Mouse (Mus musculus): ENCODE results near the gene 6030458C11Rik. TPM values are rescaled to one million over a fixed set of nuclear protein-coding genes. Genes with fewer than 3 reads are reported as not detected.

6030458C11Rik gene
- polyA plus RNA-seq, 1 experiment: 24.9 TPM

DNA sequence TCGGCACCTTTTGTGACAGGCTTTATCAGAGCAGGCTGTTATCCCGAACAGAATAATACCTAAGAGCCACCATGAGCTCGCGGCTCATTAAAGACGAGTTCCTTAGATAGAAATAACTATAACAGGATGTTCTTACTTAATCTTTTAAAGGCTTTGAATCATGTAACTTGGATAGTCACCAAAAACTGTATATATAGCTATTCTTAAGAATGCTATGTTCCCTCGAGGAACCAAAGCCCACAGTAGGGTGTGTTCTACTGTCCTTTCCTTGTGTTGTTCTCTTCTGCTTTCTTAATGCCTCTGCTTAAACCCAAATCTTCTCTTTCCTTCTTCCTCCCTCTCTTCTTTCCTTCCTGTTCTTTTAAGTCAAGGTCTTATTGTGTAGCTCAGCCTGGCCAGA, 26.4 kb downstream of the 6030458C11Rik start:
- Histone ChIP-seq H3K4me3 (ENCODE audit: insufficient read depth, low read length) (no peak overlapping the region), H3K27ac (ENCODE audit: insufficient read depth, low read length) (peak overlapping the region; percentile 62; the same call in 1 of the 2 replicates), H3K4me1 (ENCODE audit: control insufficient read depth, insufficient read depth, low read length) (peaks cover 9% of the 10 kb centered on the region)
- TF ChIP-seq CTCF (IDR thresholded peaks at IDR 0.05; ENCODE audit: extremely low read depth, insufficient read depth, low read length): no peak
- no peak for TF ChIP-seq POLR2A (IDR thresholded peaks at IDR 0.05; ENCODE audit: extremely low read depth, insufficient read depth, low read length)

DNA sequence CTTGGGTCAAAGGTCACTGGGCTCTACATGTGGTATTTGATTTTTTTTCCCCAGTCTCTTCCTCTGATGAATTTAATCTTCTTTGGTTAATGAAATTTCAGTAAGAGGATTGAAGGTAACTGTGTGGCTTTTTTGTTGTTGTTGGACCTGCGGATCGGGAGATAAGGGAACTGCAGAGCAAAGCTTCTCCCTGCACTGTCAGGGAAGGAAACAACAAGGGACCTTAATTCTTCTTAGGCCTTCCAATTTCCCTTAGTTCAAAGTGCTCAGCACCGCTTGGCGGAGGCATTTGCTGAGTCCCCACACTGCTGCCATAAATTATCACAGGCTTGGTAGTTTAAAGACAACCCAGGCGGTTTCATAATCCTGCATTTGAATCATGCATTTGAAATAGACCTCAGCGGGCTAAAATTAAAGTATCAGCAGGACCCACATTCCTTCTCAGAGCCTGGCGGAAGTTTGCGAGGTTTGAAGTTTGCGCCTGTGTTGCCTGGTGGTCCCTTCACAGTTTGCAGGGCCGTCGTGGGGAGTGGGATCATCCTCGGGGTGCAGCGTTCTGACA, 28.5 kb downstream of the 6030458C11Rik start:
- peak overlapping the region; percentile 86 for H3K27ac ChIP-seq (ENCODE audit: insufficient read depth, low read length)
- peaks cover 9% of the 10 kb centered on the region for H3K4me1 ChIP-seq (ENCODE audit: control insufficient read depth, insufficient read depth, low read length)
- TF ChIP-seq POLR2A (IDR thresholded peaks at IDR 0.05; ENCODE audit: extremely low read depth, insufficient read depth, low read length) (peak; percentile 44; the same call in 1 of the 2 replicates), CTCF (IDR thresholded peaks at IDR 0.05; ENCODE audit: extremely low read depth, insufficient read depth, low read length) (no peak)

DNA sequence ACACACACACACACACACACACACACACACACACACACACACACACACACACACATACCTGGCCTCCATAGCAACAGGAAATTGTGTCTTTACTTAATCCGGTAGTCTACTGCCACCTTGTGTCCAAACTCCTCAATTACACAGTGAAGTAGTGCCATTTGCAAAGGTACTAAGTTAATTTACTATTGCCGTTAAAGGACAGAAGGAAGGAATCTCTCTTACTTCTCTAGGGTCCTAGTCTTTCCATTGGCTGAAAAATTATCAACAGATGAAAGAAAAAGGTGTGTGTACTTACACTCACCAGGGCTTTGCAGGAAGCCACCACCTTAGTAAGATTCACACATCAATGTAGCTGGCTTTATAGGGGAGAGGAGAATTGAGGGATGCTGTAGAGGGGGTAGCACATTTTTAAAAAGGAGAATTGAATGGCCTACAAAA, 29.0 kb downstream of the 6030458C11Rik start:
- no peak overlapping the region for H3K4me3 ChIP-seq (ENCODE audit: insufficient read depth, low read length)
- H3K4me1 ChIP-seq (ENCODE audit: control insufficient read depth, insufficient read depth, low read length): peaks cover 9% of the 10 kb centered on the region
- H3K27ac ChIP-seq (ENCODE audit: insufficient read depth, low read length): peak overlapping the region; percentile 86
- TF ChIP-seq POLR2A (IDR thresholded peaks at IDR 0.05; ENCODE audit: extremely low read depth, insufficient read depth, low read length) (no peak), CTCF (IDR thresholded peaks at IDR 0.05; ENCODE audit: extremely low read depth, insufficient read depth, low read length) (peak; percentile 56)

More for the DNA sequence above, 28.5 kb downstream of the 6030458C11Rik start:
- H3K4me3 ChIP-seq (ENCODE audit: insufficient read depth, low read length): no peak overlapping the region

DNA sequence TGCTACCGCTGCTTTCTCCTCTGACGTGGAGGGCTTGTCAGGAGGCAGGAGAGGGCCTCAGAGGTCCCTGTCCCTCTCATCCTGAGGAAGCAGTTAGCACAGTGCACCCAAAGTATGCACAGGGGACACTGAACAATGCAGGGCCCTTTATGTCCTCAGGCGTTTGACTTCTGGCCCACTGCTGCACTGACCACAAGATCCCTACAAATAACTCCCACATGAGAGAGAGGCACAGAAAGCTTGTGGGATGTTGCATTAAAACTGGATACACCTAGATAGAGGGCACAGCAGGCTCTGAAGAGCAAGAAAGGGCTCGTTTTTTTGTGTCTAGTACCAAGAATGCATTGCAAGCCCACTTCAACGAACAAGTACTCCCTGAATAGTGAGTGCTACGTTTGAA, 30.1 kb downstream of the 6030458C11Rik start:
- Histone ChIP-seq H3K4me3 (ENCODE audit: insufficient read depth, low read length) (no peak overlapping the region), H3K4me1 (ENCODE audit: control insufficient read depth, insufficient read depth, low read length) (peaks cover 10% of the 10 kb centered on the region), H3K27ac (ENCODE audit: insufficient read depth, low read length) (no peak overlapping the region)
- TF ChIP-seq CTCF (IDR thresholded peaks at IDR 0.05; ENCODE audit: extremely low read depth, insufficient read depth, low read length) (no peak), POLR2A (IDR thresholded peaks at IDR 0.05; ENCODE audit: extremely low read depth, insufficient read depth, low read length) (no peak)

DNA sequence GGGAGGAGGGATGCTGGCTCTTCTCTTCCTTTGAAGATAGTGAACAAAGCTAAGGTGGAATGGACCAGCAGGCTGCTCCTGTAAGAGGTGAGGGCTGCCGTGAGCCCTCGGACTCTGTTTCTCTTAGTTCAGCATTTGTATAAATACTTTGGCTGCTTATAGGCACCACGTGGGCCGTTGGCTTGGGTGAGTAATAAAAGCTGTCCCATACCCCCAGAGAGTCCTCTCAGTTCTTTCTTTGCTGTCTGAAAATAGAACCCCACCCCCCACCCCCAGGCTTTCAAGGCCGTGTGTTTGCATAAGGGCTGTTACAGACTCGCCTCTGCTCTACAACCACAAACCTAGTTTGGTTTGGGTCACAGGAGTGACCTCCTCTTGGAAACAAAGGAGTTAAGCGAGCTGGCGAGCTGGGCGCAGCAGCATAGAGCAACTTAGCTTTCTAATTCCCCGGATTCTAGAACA, 35.0 kb downstream of the 6030458C11Rik start:
- no peak overlapping the region for H3K4me3 ChIP-seq (ENCODE audit: insufficient read depth, low read length)
- TF ChIP-seq POLR2A (IDR thresholded peaks at IDR 0.05; ENCODE audit: extremely low read depth, insufficient read depth, low read length) (no peak), CTCF (IDR thresholded peaks at IDR 0.05; ENCODE audit: extremely low read depth, insufficient read depth, low read length) (no peak)
- H3K4me1 ChIP-seq (ENCODE audit: control insufficient read depth, insufficient read depth, low read length): peaks cover 1% of the 10 kb centered on the region; the same call in 1 of the 2 replicates
- no peak overlapping the region for H3K27ac ChIP-seq (ENCODE audit: insufficient read depth, low read length)

DNA sequence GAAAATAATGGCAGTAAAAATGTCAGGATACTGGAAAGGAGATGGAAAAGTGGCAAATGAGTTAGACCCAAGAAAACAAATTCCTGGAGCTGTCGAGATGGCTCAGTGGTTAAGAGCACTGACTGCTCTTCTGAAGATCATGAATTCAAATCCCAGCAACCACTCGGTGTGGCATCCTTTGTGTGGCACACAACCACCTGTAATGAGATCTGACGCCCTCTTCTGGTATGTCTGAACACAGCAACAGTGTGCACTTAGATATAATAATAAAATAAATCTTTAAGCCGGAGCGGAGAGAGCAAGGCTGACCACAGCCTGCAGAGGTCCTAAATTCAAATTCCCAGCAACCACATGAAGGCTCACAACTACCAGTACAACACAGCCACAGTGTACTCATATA, 35.9 kb downstream of the 6030458C11Rik start:
- H3K4me1 ChIP-seq (ENCODE audit: control insufficient read depth, insufficient read depth, low read length): peaks cover 1% of the 10 kb centered on the region; the same call in 1 of the 2 replicates
- no peak overlapping the region for H3K27ac ChIP-seq (ENCODE audit: insufficient read depth, low read length)
- H3K4me3 ChIP-seq (ENCODE audit: insufficient read depth, low read length): no peak overlapping the region
- TF ChIP-seq POLR2A (IDR thresholded peaks at IDR 0.05; ENCODE audit: extremely low read depth, insufficient read depth, low read length) (no peak), CTCF (IDR thresholded peaks at IDR 0.05; ENCODE audit: extremely low read depth, insufficient read depth, low read length) (no peak)

DNA sequence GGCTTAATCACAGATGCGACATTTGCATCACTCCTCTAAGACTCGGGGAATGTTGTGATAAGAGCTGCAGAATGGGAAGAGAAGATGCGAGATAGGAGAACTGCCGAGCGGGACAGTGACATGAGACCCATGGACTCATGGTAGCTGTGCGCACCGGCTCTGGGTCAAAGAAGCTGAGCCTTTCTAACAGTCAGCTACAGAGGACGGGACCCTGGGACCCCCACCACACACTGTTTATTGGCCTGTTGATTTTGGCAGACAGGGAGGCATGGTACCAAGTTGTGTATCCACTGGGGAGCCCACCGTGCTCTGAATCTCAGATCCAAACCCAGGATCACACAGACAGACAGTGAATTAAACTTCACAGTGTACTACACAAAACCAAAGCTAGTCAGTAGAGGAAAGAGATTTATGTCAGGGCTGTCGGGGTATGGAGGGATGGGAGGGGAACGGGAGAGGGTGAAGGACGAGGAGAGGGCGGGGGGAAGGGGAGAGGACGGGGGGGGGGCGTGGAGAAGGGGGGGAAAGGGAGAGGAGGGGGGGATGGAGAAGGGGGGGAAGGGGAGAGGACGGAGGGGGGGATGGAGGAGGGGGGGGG, 42.6 kb downstream of the 6030458C11Rik start:
- Histone ChIP-seq H3K27ac (ENCODE audit: insufficient read depth, low read length) (no peak overlapping the region), H3K4me3 (ENCODE audit: insufficient read depth, low read length) (no peak overlapping the region), H3K4me1 (ENCODE audit: control insufficient read depth, insufficient read depth, low read length) (no peaks in the 10 kb centered on the region)
- no peak for TF ChIP-seq POLR2A (IDR thresholded peaks at IDR 0.05; ENCODE audit: extremely low read depth, insufficient read depth, low read length)
- no peak for TF ChIP-seq CTCF (IDR thresholded peaks at IDR 0.05; ENCODE audit: extremely low read depth, insufficient read depth, low read length)

DNA sequence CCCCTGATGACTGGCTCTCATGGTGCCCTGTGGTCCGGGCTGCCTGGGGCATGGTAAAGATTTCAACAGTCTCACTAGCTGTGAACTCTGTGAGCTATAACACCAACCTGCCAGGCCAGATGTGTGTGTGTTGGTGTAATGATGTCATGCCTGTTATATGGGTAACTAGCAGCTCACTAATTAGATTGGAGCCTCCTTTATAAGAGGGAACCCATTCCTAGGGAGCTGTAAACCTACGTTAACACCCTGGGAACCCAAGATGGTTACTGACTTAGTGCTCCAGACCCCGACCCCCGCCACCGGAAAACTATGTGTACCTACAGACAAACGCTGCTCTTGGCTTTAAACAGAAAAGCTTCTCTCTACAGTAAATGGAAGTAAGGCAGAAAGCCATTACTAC, 43.2 kb downstream of the 6030458C11Rik start:
- TF ChIP-seq CTCF (IDR thresholded peaks at IDR 0.05; ENCODE audit: extremely low read depth, insufficient read depth, low read length) (no peak), POLR2A (IDR thresholded peaks at IDR 0.05; ENCODE audit: extremely low read depth, insufficient read depth, low read length) (no peak)
- no peaks in the 10 kb centered on the region for H3K4me1 ChIP-seq (ENCODE audit: control insufficient read depth, insufficient read depth, low read length)
- H3K4me3 ChIP-seq (ENCODE audit: insufficient read depth, low read length): no peak overlapping the region
- H3K27ac ChIP-seq (ENCODE audit: insufficient read depth, low read length): no peak overlapping the region

DNA sequence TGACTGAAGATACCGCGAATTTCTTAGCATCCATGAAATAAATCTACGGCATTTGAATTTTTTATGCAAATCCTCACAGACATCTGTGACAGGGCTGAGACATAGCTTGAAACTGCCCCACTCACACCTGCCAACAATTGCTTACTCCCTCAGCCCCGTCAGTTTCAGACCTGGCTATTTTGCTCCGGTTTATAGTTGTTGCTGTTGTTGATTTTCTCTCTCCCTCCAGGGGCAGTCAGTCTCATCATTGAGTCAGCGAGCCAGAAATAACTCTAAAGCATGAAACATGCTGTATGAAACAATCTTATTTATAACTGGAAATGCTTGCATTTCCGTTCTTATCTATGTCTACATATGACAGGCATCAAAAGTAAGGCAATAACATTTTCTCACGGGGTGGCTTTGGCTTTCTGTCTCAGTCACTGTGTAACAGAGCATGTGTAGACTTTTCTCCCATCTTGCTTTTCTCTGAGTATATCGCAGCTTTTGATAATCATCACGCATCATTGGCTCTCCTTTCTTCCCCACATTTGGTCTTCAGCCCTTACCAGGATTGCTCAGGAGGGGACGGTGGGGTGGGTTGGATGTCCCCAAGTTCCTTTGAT, 50.2 kb downstream of the 6030458C11Rik start:
- H3K4me1 ChIP-seq (ENCODE audit: control insufficient read depth, insufficient read depth, low read length): peaks cover 5% of the 10 kb centered on the region; the same call in 1 of the 2 replicates
- H3K4me3 ChIP-seq (ENCODE audit: insufficient read depth, low read length): no peak overlapping the region
- TF ChIP-seq POLR2A (IDR thresholded peaks at IDR 0.05; ENCODE audit: extremely low read depth, insufficient read depth, low read length) (no peak), CTCF (IDR thresholded peaks at IDR 0.05; ENCODE audit: extremely low read depth, insufficient read depth, low read length) (no peak)
- H3K27ac ChIP-seq (ENCODE audit: insufficient read depth, low read length): no peak overlapping the region

All from cortical plate, adult 2 months (tissue).